Mouse (Mus musculus): Measurements from ENCODE around the gene Alkbh2.

GRCm38 (mm10) chr5:114161424-114161823, 33.4 kb upstream of the Alkbh2 start:
- TF ChIP-seq CTCF (IDR thresholded peaks at IDR 0.05; ENCODE audit: low read depth) (no peak), EP300 (IDR thresholded peaks at IDR 0.05; ENCODE audit: low read depth) (no peak)
